Mouse (Mus musculus) kidney, adult 2 months (tissue): ENCODE measurements around the gene Pafah1b3.

Experiments used
- CTCF ChIP-seq: fragments of 200-500 bp; conservative IDR thresholded peaks from 2 replicates; pipeline ENCODE4 v1.5.1; 2011; ENCODE audit warnings: low read depth, mild to moderate bottlenecking, control low read depth, low read length, moderate library complexity, mixed read lengths; ENCODE audit not compliant: insufficient read depth, insufficient read length
- POLR2A ChIP-seq: fragments of 200-500 bp; IDR thresholded peaks from one replicate; pipeline ENCODE4 v1.6.1; 2011; ENCODE audit warnings: low read depth, low read length, control low read depth

DNA sequence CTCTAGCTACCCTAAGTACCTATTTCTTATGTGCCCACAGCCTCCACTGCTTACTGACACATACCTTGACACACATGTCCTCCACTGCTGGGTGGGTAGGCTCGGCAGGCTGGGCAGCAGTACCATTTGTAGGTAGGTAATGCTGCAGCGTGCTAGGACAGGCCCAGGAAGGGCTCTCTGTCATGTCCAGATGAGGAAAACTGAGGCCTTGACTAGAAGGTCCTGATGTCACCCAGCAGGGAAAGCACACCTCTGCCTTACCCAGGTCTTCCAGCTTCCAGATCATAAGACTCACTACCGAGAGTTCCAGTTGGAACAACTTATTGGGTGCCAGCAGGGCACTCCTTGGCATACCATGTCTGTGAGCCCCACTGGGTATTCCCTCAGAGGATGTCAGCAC is 22.8 kb downstream of the Pafah1b3 start:
- TF ChIP-seq POLR2A (no peak), CTCF (no peak)
